Mouse (Mus musculus): ENCODE measurements around the gene Sema5b. TPM values are rescaled to one million over a fixed set of nuclear protein-coding genes. Genes with fewer than 3 reads are reported as not detected.

Gene Sema5b
- polyA plus RNA-seq, 1 experiment from 2014 or later, result 16.7 TPM

DNA sequence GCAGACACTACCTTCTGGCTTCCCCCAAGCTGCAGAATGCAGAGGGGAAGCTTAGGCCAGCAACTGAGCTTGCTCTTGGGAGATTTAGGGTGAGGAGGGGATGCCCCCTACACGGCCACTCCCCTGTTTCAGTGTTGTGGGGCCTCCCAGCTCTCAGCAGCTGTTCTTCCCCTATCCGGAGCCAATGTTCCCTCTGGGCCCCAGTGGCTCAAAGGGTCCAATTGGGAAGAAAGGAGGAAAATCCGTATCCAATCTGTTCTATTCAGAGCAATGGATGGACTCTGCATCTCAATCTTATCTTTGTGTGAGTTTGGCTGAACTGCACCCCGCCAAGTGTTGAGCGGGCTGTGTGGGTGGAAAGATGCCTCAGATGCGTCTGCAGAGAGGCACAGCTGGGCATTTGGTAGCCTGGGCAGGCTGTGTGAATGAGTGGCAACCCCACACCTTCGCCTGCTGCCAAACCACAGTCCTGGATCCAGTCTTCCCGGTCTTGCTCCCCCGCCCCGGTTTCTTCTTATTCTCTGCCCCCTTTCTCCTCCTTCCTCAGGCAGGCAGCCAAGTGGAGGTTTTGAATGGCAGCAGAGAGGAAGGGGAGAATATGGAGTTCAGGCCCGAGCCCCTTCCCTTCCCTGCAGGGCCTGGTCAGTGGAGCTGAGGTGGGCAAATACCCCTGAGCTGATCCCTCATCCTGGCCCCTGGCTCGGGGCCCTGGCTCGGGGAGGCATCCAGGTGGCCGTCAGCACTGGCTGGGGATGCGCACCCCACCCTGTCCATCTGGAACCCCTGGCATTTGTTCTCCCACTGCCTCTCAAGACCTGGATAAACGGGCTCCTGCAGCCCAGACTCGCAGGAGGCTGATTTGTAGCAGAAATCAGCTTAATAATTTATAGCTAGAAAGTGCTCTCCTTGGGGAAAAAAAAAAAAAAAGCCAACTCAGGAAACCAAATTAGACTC lies 73.2 kb downstream of the Sema5b start:
- peak overlapping the region; percentile 32; the same call in 1 of the 2 replicates for H3K9ac ChIP-seq
- H3K9me3 ChIP-seq (ENCODE audit: control insufficient read depth, low read length), result no peaks in the 10 kb centered on the region
- no peak overlapping the region for H3K4me3 ChIP-seq (replicated peaks; ENCODE audit: low read length)
- no peaks in the 10 kb centered on the region for H3K36me3 ChIP-seq (replicated peaks; ENCODE audit: control insufficient read depth, insufficient read depth)
- DNase-seq (ENCODE audit: low spot score) (peak; percentile 58), ATAC-seq (ENCODE audit: low FRiP score) (peak; percentile 73)
- no peaks in the 10 kb centered on the region for H3K27me3 ChIP-seq (ENCODE audit: control insufficient read depth, insufficient read depth, low read length)
- H3K4me1 ChIP-seq (replicated peaks; ENCODE audit: control insufficient read depth, insufficient read depth, low read length), result peaks cover 21% of the 10 kb centered on the region
- 26% methylated on average over 17 of the region's 17 CpGs for WGBS
- peak overlapping the region; percentile 21 for H3K4me2 ChIP-seq (replicated peaks)
- peak overlapping the region; percentile 63 for H3K27ac ChIP-seq

DNA sequence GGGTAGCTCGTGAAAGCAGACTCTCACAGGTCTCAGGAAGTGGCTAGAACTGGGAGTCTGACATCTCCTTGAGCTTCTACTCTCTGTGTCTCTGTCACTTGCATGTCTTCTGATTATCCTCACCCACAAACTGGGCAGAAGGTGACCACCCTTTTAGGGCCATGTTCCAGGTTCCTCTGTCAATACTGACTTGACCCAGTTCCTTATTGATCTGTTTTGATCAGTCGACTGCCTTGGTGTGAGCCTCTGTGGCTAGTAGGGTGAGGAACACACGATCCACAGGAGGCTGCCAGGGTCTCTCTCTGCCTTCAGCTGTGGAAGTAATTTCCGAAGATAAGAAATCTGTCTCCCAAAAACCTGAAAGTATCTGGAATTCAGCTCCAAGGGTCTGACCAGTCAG lies 76.8 kb downstream of the Sema5b start:
- Histone ChIP-seq H3K27me3 (ENCODE audit: control insufficient read depth, insufficient read depth, low read length) (no peaks in the 10 kb centered on the region), H3K27ac (no peak overlapping the region), H3K4me3 (replicated peaks; ENCODE audit: low read length) (no peak overlapping the region), H3K9me3 (ENCODE audit: control insufficient read depth, low read length) (no peaks in the 10 kb centered on the region), H3K36me3 (replicated peaks; ENCODE audit: control insufficient read depth, insufficient read depth) (no peaks in the 10 kb centered on the region), H3K4me2 (replicated peaks) (no peak overlapping the region), H3K4me1 (replicated peaks; ENCODE audit: control insufficient read depth, insufficient read depth, low read length) (peaks cover 21% of the 10 kb centered on the region), H3K9ac (no peak overlapping the region)
- WGBS, result 86% methylated on average over 4 of the region's 4 CpGs
- DNase-seq (ENCODE audit: low spot score), result no peak
- ATAC-seq (ENCODE audit: low FRiP score), result no peak

DNA sequence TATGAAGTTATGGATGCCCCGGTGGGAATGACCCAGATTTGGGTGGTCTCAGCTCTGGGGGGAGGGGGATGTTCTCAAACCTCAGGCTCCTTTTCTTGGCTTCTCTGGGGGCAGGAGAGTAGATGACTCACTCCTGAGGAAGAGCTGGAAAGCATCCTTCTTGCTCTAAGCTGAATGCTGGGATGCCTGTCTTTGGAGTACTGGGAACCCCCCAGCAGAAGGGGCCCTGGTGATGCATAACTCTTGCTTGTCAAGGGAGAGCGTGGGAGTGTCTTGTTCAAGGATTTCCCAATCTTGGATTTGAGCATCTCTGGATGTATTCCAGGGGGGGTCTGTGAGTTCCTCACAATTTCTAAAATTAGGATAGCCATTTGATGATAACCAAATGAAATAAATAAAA lies 82.1 kb downstream of the Sema5b start:
- no peak overlapping the region for H3K4me2 ChIP-seq (replicated peaks)
- no peak overlapping the region for H3K27ac ChIP-seq
- H3K4me1 ChIP-seq (replicated peaks; ENCODE audit: control insufficient read depth, insufficient read depth, low read length), result peaks cover 24% of the 10 kb centered on the region
- H3K9ac ChIP-seq, result no peak overlapping the region
- H3K9me3 ChIP-seq (ENCODE audit: control insufficient read depth, low read length), result no peaks in the 10 kb centered on the region
- H3K36me3 ChIP-seq (replicated peaks; ENCODE audit: control insufficient read depth, insufficient read depth), result no peaks in the 10 kb centered on the region
- no peaks in the 10 kb centered on the region for H3K27me3 ChIP-seq (ENCODE audit: control insufficient read depth, insufficient read depth, low read length)
- WGBS, result 89% methylated on average over 2 of the region's 2 CpGs
- H3K4me3 ChIP-seq (replicated peaks; ENCODE audit: low read length), result no peak overlapping the region
- DNase-seq (ENCODE audit: low spot score) (no peak), ATAC-seq (ENCODE audit: low FRiP score) (no peak)

DNA sequence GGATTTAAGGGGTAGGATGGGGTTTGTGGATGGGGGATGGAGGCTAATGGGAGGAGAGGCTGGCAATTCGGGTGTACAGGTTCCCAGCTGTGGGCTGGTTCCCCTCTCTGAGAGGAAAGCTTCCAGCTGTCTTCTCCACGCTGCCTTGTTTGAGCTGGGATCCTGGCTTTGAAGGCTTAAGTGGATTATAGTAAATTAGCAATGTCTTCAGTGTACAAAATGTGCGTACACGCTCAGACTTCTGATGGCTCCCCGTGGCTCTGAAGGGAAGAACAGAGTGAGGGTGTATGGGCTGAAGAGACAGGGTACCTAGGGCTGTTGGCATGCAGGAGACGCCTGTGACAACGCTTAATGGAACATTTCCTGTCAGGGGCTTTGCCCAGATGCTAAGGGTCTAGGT lies 83.0 kb downstream of the Sema5b start:
- Histone ChIP-seq H3K4me3 (replicated peaks; ENCODE audit: low read length) (no peak overlapping the region), H3K4me2 (replicated peaks) (no peak overlapping the region), H3K9ac (no peak overlapping the region; the same call in 1 of the 2 replicates), H3K36me3 (replicated peaks; ENCODE audit: control insufficient read depth, insufficient read depth) (no peaks in the 10 kb centered on the region; the same call in 1 of the 2 replicates), H3K4me1 (replicated peaks; ENCODE audit: control insufficient read depth, insufficient read depth, low read length) (peaks cover 24% of the 10 kb centered on the region), H3K27me3 (ENCODE audit: control insufficient read depth, insufficient read depth, low read length) (no peaks in the 10 kb centered on the region), H3K27ac (no peak overlapping the region), H3K9me3 (ENCODE audit: control insufficient read depth, low read length) (no peaks in the 10 kb centered on the region)
- 51% methylated on average over 7 of the region's 7 CpGs for WGBS
- ATAC-seq (ENCODE audit: low FRiP score), result no peak
- DNase-seq (ENCODE audit: low spot score), result no peak

DNA sequence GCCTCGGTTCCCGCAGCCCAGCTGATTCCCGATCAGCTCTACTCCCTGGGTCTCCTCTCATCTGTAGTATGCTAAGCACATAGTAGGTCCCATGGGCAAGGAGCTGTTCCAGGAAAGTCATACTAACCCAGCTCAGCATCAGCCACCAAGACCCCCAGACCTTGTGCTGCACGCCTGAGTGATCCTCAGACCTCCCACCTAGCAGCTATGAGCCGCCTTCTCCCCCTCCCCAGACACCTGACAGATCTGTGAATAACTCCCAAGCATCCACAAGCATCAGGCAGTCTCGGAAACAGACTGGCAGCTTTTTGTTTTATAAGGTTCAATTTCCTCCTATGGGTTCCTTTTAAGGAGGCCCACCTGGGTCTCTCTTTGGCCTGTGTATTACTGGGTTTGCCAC lies 83.9 kb downstream of the Sema5b start:
- Histone ChIP-seq H3K36me3 (replicated peaks; ENCODE audit: control insufficient read depth, insufficient read depth) (no peaks in the 10 kb centered on the region; the same call in 1 of the 2 replicates), H3K4me2 (replicated peaks) (no peak overlapping the region), H3K27me3 (ENCODE audit: control insufficient read depth, insufficient read depth, low read length) (no peaks in the 10 kb centered on the region), H3K9me3 (ENCODE audit: control insufficient read depth, low read length) (no peaks in the 10 kb centered on the region), H3K4me3 (replicated peaks; ENCODE audit: low read length) (no peak overlapping the region), H3K27ac (peak overlapping the region; percentile 43), H3K4me1 (replicated peaks; ENCODE audit: control insufficient read depth, insufficient read depth, low read length) (peaks cover 24% of the 10 kb centered on the region), H3K9ac (no peak overlapping the region)
- WGBS, result 49% methylated on average over 6 of the region's 6 CpGs
- no peak for ATAC-seq (ENCODE audit: low FRiP score)
- no peak for DNase-seq (ENCODE audit: low spot score)

DNA sequence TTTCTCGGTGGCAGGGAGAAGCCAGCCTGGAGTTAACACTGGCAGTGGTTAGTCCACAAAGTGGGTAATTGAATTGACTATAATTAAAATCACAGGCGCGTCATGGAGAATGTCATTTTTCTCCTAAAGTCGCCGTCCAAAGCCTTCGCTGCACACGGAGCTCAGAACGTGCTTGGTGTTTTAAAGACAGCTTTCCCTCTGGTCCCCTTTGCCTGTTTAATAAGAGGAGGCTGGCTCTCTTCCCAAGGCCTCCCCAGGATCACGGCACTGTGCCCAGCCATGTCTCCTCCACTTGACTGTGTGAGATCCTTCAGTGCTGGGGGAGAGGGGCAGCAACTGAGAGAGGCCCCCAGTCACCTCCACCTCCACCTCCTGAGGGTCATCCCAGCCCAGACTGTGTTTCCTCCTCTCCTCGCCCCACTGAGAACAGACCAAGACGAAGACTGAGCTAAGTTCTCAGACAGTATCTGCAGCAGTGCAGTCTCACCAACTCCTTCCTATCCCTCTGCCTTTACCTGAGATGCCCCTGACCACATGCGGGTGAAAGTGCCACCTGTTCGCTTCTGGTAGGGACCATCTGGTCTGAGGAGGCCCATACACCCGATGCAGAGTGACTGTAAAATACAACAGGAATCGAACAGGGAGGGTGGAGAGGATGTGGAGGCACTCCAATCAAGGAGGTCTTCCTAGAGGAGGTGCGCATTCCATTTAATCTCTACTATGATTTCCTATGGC lies 84.5 kb downstream of the Sema5b start:
- Histone ChIP-seq H3K36me3 (replicated peaks; ENCODE audit: control insufficient read depth, insufficient read depth) (no peaks in the 10 kb centered on the region; the same call in 1 of the 2 replicates), H3K27me3 (ENCODE audit: control insufficient read depth, insufficient read depth, low read length) (no peaks in the 10 kb centered on the region), H3K9me3 (ENCODE audit: control insufficient read depth, low read length) (no peaks in the 10 kb centered on the region), H3K9ac (no peak overlapping the region), H3K4me3 (replicated peaks; ENCODE audit: low read length) (no peak overlapping the region), H3K4me1 (replicated peaks; ENCODE audit: control insufficient read depth, insufficient read depth, low read length) (peaks cover 26% of the 10 kb centered on the region), H3K4me2 (replicated peaks) (no peak overlapping the region), H3K27ac (peak overlapping the region; percentile 43)
- 49% methylated on average over 16 of the region's 16 CpGs for WGBS
- peak; percentile 72 for DNase-seq (ENCODE audit: low spot score)
- ATAC-seq (ENCODE audit: low FRiP score), result peak; percentile 63; the same call in 1 of the 2 replicates

DNA sequence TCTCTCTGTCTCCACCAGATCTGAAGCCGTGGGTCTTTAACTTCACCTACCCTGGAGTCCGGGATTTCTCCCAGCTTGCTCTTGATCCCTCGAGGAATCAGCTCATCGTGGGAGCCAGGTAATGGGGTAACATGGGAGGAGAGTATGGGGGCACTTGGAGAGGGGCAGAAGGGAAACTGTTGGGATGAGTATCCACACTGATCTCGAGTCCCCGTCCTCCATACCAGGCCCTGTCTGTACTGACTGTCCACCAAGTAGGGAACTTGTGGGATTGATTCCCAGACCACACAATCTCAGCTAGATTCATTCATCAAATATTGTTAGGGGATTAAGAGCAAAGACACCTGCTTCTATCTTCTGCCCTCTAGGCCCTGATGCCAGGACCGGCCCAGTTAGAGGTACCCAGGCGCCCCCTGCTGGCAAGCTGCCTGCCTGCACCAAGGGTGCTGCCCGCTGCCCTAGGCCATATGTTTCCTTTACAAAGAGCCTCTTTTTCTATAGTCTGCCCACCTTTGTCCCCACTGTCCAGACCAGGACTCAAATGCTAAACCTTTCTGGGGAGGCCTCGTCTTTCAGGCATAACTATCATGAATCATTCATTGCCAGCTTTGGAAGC lies 87.2 kb downstream of the Sema5b start:
- ATAC-seq (ENCODE audit: low FRiP score) (0 out of 2 replicates have a peak, but pooled peaks have one; percentile 41), DNase-seq (ENCODE audit: low spot score) (peak; percentile 81)
- Histone ChIP-seq H3K4me2 (replicated peaks) (no peak overlapping the region), H3K36me3 (replicated peaks; ENCODE audit: control insufficient read depth, insufficient read depth) (no peaks in the 10 kb centered on the region; the same call in 1 of the 2 replicates), H3K9me3 (ENCODE audit: control insufficient read depth, low read length) (no peaks in the 10 kb centered on the region), H3K27ac (no peak overlapping the region), H3K9ac (no peak overlapping the region), H3K27me3 (ENCODE audit: control insufficient read depth, insufficient read depth, low read length) (no peaks in the 10 kb centered on the region), H3K4me1 (replicated peaks; ENCODE audit: control insufficient read depth, insufficient read depth, low read length) (peaks cover 32% of the 10 kb centered on the region), H3K4me3 (replicated peaks; ENCODE audit: low read length) (no peak overlapping the region)
- 42% methylated on average over 10 of the region's 10 CpGs for WGBS

DNA sequence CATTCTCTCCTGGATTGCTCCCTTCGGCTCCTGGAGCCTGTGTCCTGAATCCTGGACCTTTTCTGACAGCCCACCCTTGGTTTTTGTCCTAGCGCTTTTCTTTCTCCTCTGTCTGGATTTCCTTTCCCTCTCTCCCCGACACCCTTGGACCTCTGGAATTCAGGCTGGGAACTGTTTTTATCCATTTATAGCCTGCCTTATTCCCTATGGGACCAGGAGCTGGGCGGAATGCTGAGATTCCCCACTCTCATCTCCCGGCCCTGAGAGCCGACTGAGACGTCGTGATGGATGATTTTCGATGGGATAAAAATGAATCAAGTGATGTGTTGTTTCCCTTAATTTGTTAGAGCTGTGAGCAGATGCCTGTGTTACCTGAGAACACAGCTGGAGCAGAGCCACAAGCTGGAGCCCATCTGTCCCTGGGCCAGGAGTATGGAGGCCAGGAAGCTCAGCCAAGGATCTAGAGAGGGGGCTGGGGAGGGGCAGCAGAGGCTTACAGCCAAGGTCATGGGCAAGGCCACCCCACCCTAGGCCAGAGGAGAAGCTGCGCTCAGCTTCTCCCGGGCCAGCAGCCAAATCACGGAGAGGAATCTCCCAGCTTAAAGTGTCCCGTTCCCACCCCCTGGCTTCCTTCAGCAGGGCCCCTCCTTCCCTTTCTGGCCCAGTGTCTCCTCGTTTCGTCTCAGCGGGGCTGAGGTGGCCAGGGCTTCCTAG lies 89.7 kb downstream of the Sema5b start:
- H3K4me1 ChIP-seq (replicated peaks; ENCODE audit: control insufficient read depth, insufficient read depth, low read length), result peaks cover 11% of the 10 kb centered on the region
- no peaks in the 10 kb centered on the region; the same call in 1 of the 2 replicates for H3K36me3 ChIP-seq (replicated peaks; ENCODE audit: control insufficient read depth, insufficient read depth)
- no peak overlapping the region for H3K4me3 ChIP-seq (replicated peaks; ENCODE audit: low read length)
- no peak overlapping the region for H3K4me2 ChIP-seq (replicated peaks)
- H3K27me3 ChIP-seq (ENCODE audit: control insufficient read depth, insufficient read depth, low read length), result no peaks in the 10 kb centered on the region
- ATAC-seq (ENCODE audit: low FRiP score) (0 out of 2 replicates have a peak, but pooled peaks have one; percentile 58), DNase-seq (ENCODE audit: low spot score) (no peak)
- no peak overlapping the region for H3K9ac ChIP-seq
- WGBS, result 62% methylated on average over 16 of the region's 16 CpGs
- no peaks in the 10 kb centered on the region for H3K9me3 ChIP-seq (ENCODE audit: control insufficient read depth, low read length)
- peak overlapping the region; percentile 68 for H3K27ac ChIP-seq
